Mouse (Mus musculus) thymus, adult 2 months (tissue): ENCODE measurements around the gene Ankrd13b. TPM values are rescaled to one million over a fixed set of nuclear protein-coding genes. Genes with fewer than 3 reads are reported as not detected.

ENCODE experiments used
- DNase-seq: peaks from one replicate; pipeline ENCODE4 v3.0.0; 2021
- H3K27ac ChIP-seq: fragments of 200-500 bp; 2 replicates; pipeline ENCODE4 v1.5.1; 2012; ENCODE audit warnings: low read length, control low read depth; ENCODE audit not compliant: control insufficient read depth, insufficient read depth
- H3K27me3 ChIP-seq: fragments of 200-500 bp; 2 replicates; pipeline ENCODE4 v1.6.1; 2012; ENCODE audit warnings: mild to moderate bottlenecking, low read length, moderate library complexity, mixed read lengths; ENCODE audit not compliant: control insufficient read depth, insufficient read depth
- H3K36me3 ChIP-seq: fragments of 200-500 bp; 2 replicates; pipeline ENCODE4 v1.6.1; 2012; ENCODE audit warnings: mild to moderate bottlenecking, low read length, moderate library complexity; ENCODE audit not compliant: control insufficient read depth, insufficient read depth
- H3K4me1 ChIP-seq: fragments of 200-500 bp; replicated peaks from 2 replicates; pipeline ENCODE4 v1.6.1; 2012; ENCODE audit warnings: low read length; ENCODE audit not compliant: control insufficient read depth, insufficient read depth
- H3K4me3 ChIP-seq: fragments of 200-500 bp; 2 replicates; pipeline ENCODE4 v1.5.1; 2012; ENCODE audit warnings: mild to moderate bottlenecking, low read length, control low read depth, moderate library complexity; ENCODE audit not compliant: control insufficient read depth, insufficient read depth
- CTCF ChIP-seq: fragments of 200-500 bp; IDR thresholded peaks from 2 replicates; pipeline ENCODE4 v1.5.1; 2012; ENCODE audit warnings: mild to moderate bottlenecking, control low read depth, low read length, moderate library complexity, borderline replicate concordance; ENCODE audit not compliant: control insufficient read depth, poor library complexity, insufficient read depth; ENCODE audit errors: extremely low read depth
- POLR2A ChIP-seq: fragments of 200-500 bp; IDR thresholded peaks from 2 replicates; pipeline ENCODE4 v1.6.1; 2012; ENCODE audit warnings: mild to moderate bottlenecking, low read length, control low read depth, moderate library complexity; ENCODE audit not compliant: control insufficient read depth, poor library complexity, insufficient read depth; ENCODE audit errors: extremely low read depth
- WGBS: fragments of 180-500 bp; shearing (Covaris S2); methylation state at CpG from one replicate; pipeline ENCODE4 v1.1.7; 2018; 5-methylcytosine and 5-hydroxymethylcytosine counted together
- polyA plus RNA-seq: library from polyadenylated mRNA; depleted of rRNA; stranded (reverse); fragments of >200 nt; gene quantifications from 2 replicates; pipeline ENCODE4 v1.2.3, GENCODE M21; 2012

Ankrd13b gene
- polyA plus RNA-seq, 1 experiment = 47.4 TPM

- Histone ChIP-seq H3K27ac (no peak overlapping the region), H3K4me3 (no peak overlapping the region), H3K27me3 (no peaks in the 10 kb centered on the region), H3K36me3 (peaks cover 4% of the 10 kb centered on the region), H3K4me1 (peaks cover 11% of the 10 kb centered on the region)
- TF ChIP-seq CTCF = no peak
- no peak for TF ChIP-seq POLR2A
- DNase-seq = no peak
- 96% methylated on average over 4 of the region's 4 CpGs for WGBS
Measured at GRCm38 (mm10) chr11:77497851-77498250, 8.4 kb upstream of the Ankrd13b start.

- Histone ChIP-seq H3K36me3 (no peaks in the 10 kb centered on the region; the same call in 1 of the 2 replicates), H3K4me3 (no peak overlapping the region), H3K27me3 (no peaks in the 10 kb centered on the region), H3K4me1 (peaks cover 14% of the 10 kb centered on the region), H3K27ac (no peak overlapping the region)
- 75% methylated on average over 6 of the region's 6 CpGs for WGBS
- TF ChIP-seq CTCF (0 out of 2 replicates have a peak, but pooled peaks have one; percentile 35), POLR2A (no peak)
- DNase-seq = peak; percentile 73
Measured at GRCm38 (mm10) chr11:77497341-77497756, 7.9 kb upstream of the Ankrd13b start.

- H3K36me3 ChIP-seq = no peaks in the 10 kb centered on the region
- H3K27me3 ChIP-seq = no peaks in the 10 kb centered on the region
- H3K27ac ChIP-seq = no peak overlapping the region
- no peak overlapping the region for H3K4me3 ChIP-seq
- no peak for DNase-seq
- peaks cover 28% of the 10 kb centered on the region for H3K4me1 ChIP-seq
- TF ChIP-seq POLR2A (no peak), CTCF (no peak)
Measured at GRCm38 (mm10) chr11:77495507-77495906, 6.0 kb upstream of the Ankrd13b start.

- DNase-seq = no peak
- no peak overlapping the region for H3K27ac ChIP-seq
- H3K36me3 ChIP-seq = no peaks in the 10 kb centered on the region
- no peaks in the 10 kb centered on the region for H3K27me3 ChIP-seq
- WGBS = 87% methylated on average over 6 of the region's 6 CpGs
- TF ChIP-seq POLR2A = no peak
- H3K4me3 ChIP-seq = no peak overlapping the region
- H3K4me1 ChIP-seq = peaks cover 34% of the 10 kb centered on the region
Measured at GRCm38 (mm10) chr11:77494782-77495181, 5.3 kb upstream of the Ankrd13b start.

- no peak for DNase-seq
- Histone ChIP-seq H3K27ac (no peak overlapping the region), H3K4me1 (peaks cover 35% of the 10 kb centered on the region), H3K36me3 (no peaks in the 10 kb centered on the region), H3K27me3 (no peaks in the 10 kb centered on the region), H3K4me3 (peak overlapping the region; percentile 72)
- WGBS = 22% methylated on average over 4 of the region's 4 CpGs
- TF ChIP-seq CTCF (no peak), POLR2A (no peak)
Measured at GRCm38 (mm10) chr11:77494344-77494676, 4.8 kb upstream of the Ankrd13b start.

GRCm38 (mm10) chr11:77493512-77494343, 4.2 kb upstream of the Ankrd13b start, which contains the start of gene Git1:
Gene Git1, plus strand, starts transcription at chr11:77493562.
- TF ChIP-seq CTCF (no peak), POLR2A (no peak)
- WGBS = 3% methylated on average over 73 of the region's 74 CpGs
- H3K4me1 ChIP-seq = peaks cover 41% of the 10 kb centered on the region
- H3K27ac ChIP-seq = peak within 1 kb of the TSS; percentile 2; the same call in 1 of the 2 replicates
- H3K4me3 ChIP-seq = peak within 1 kb of the TSS; percentile 72
- DNase-seq = peak; percentile 54
- H3K27me3 ChIP-seq = no peaks in the 10 kb centered on the region; the same call in 1 of the 2 replicates
- no peaks in the 10 kb centered on the region for H3K36me3 ChIP-seq
